Mouse (Mus musculus) ES-E14 (cell line): ENCODE results near the gene Rps21.

Source experiments
- CHD2 ChIP-seq: IDR thresholded peaks from 2 replicates; pipeline ENCODE4 v1.6.1; 2014; ENCODE audit warnings: mild to moderate bottlenecking, low read depth, low read length, inconsistent platforms
- HCFC1 ChIP-seq: IDR thresholded peaks from 2 replicates; pipeline ENCODE4 v1.6.1; 2012; ENCODE audit warnings: low read length, inconsistent platforms, borderline replicate concordance; ENCODE audit not compliant: insufficient read depth
- ZC3H11A ChIP-seq: IDR thresholded peaks from 2 replicates; pipeline ENCODE4 v1.6.1; 2012; ENCODE audit warnings: low read depth, mild to moderate bottlenecking, inconsistent platforms, low read length, borderline replicate concordance
- ZNF384 ChIP-seq: IDR thresholded peaks from 2 replicates; pipeline ENCODE4 v1.6.1; 2012; ENCODE audit warnings: low read depth, low read length, inconsistent platforms

DNA sequence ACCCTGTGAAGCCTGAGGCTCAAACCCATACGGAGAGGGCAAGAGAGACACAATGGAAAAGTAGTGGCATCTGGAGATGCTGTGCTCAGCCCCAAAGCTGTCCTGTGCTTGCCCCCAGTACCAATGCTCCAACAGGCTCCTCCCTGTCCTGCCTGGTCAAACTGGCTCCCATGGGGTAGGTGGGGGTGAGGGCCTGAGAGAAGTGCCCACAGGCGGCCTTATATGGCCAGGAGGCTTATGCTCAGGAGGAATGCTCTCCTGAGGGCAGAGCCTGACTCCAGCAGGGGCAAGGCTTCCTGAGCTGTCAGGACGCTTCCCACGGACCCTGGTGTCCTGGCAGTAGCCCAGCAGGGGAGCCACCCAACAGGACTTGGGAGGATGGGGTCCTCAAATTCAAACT, 26.7 kb upstream of the Rps21 start:
- TF ChIP-seq CHD2 = no peak
- no peak for TF ChIP-seq ZNF384
- no peak for TF ChIP-seq HCFC1
- TF ChIP-seq ZC3H11A = no peak
